1 mouse cellular context compared by ENCODE assay signal in genomic region chr8:92791999-92792398, GRCm38 (mm10). TPM values are rescaled to one million over a fixed set of nuclear protein-coding genes. Genes with fewer than 3 reads are reported as not detected.
"Had no signal": no experiment of that assay in that cellular context is flagged by ENCODE, and none has a peak within 500 bp of the region (broad histone marks: within the 10 kb centered on the region; RNA-seq: fewer than 3 reads in every experiment).

No protein-coding gene starts in this region.

RNA-seq across cellular contexts. Expression of gene Mmp2, which starts 35.1 kb away (rescaled TPM):
- total RNA-seq: megakaryocyte-erythroid progenitor cell, adult 5-6 weeks had no signal
